In the genomic region with DNA sequence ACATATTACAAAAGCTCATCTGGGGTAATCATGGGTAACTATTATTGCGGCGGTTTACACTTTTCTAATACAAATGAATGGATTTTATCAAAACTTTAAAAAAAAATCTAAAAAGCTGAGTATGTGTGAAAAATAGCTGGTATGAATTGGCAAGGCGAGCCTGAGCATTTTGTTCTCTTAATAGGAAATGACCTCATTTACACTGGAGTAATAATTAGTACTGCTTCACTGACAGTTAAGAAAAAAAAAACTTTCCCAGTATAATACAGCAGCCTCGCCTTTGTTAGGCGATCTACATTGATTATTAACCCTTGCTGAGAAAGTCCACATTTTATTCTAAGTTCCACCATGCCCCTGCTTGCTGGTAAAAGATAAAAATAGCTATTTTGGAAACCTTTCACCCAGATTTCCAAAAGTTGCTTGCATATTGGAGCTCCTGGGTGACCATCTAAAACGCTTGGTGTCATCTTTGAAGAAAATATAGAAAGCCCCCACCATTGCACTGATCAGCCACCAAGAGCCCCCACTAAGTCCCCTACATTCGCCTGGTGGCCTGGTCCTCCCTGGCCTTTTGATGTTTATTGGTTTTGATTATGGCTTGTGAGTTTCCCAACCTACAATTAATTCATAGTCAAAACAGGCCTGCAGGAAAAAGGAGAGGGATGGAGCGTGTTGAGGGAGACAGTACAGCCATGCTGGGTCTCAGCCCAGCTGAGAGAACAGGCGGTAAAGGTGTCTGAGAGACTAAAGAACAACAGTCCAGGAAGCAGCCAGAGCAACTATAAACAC, we compare ENCODE assay signal across 26 mouse cellular contexts. TPM values are rescaled to one million over a fixed set of nuclear protein-coding genes. Genes with fewer than 3 reads are reported as not detected.
DNase-seq lines count a peak whose midpoint lies in the region; ATAC-seq and TF ChIP-seq lines count a peak whose summit lies in the region.
"Had no signal": no experiment of that assay in that cellular context is flagged by ENCODE, and none has a peak within 500 bp of the region (broad histone marks: within the 10 kb centered on the region; RNA-seq: fewer than 3 reads in every experiment).

No protein-coding gene starts in this region.

- ATAC-seq in midbrain, embryonic 14.5 days (ENCODE audit: low FRiP score, low TSS enrichment), result no peak
- ATAC-seq in midbrain, postnatal 0 days (ENCODE audit: low FRiP score), result no peak
- no peak for ATAC-seq in forebrain, embryonic 15.5 days (replicated peaks)
- ATAC-seq: liver, embryonic 12.5 days had no signal

- H3K4me1 ChIP-seq in heart, adult 2 months (ENCODE audit: control insufficient read depth, insufficient read depth, low read length), result peaks cover 1% of the 10 kb centered on the region; the same call in 1 of the 2 replicates
- H3K4me1 ChIP-seq in midbrain, embryonic 14.5 days (ENCODE audit: control insufficient read depth, insufficient read depth, low read length), result peaks cover 17% of the 10 kb centered on the region
- 0 out of 2 replicates have a peak, but pooled peaks cover 7% of the 10 kb centered on the region for H3K4me1 ChIP-seq in midbrain, postnatal 0 days (ENCODE audit: insufficient read depth, low read length)
- H3K4me1 ChIP-seq in forebrain, embryonic 15.5 days, result peaks cover 38% of the 10 kb centered on the region
- H3K4me1 ChIP-seq: heart, embryonic 10.5 days; limb, embryonic 13.5 days; liver, embryonic 12.5 days had no signal

- intact Hi-C loops in heart, adult 2 months (cut with DNase I), result no loop called here
- intact Hi-C loops in left cerebral cortex, postnatal 25 days (cut with DNase I), result no loop called here

- H3K9me3 ChIP-seq in midbrain, embryonic 14.5 days (ENCODE audit: control insufficient read depth, low read length), result no peaks in the 10 kb centered on the region
- H3K9me3 ChIP-seq in midbrain, postnatal 0 days (ENCODE audit: low read length), result no peaks in the 10 kb centered on the region
- H3K9me3 ChIP-seq in forebrain, embryonic 15.5 days, result no peaks in the 10 kb centered on the region
- H3K9me3 ChIP-seq: heart, embryonic 10.5 days; limb, embryonic 13.5 days; liver, embryonic 12.5 days had no signal

- TF ChIP-seq EP300 in heart, adult 2 months (IDR thresholded peaks at IDR 0.05; ENCODE audit: insufficient read depth, low read depth, low read length), result no peak

- TF ChIP-seq POLR2A in heart, adult 2 months (IDR thresholded peaks at IDR 0.05; ENCODE audit: insufficient read depth, low read depth, low read length), result no peak

- DNase-seq in heart, adult 2 months, result no peak
- DNase-seq in heart, postnatal 4 days, result no peak
- no peak for DNase-seq in midbrain, embryonic 14.5 days
- no peak for DNase-seq in midbrain, postnatal 0 days (ENCODE audit: low spot score)
- DNase-seq in urinary bladder, postnatal 25 days (ENCODE audit: low spot score), result no peak
- no peak for DNase-seq in MN1 (ENCODE audit: low spot score)
- DNase-seq in left cerebral cortex, postnatal 25 days (ENCODE audit: low spot score in 2 of 2), result no peak
- DNase-seq: adrenal gland, postnatal 36 days; cerebellum, adult 11 months; cerebellum, adult 9-11 months; kidney, adult 8-10 months; kidney, postnatal 14 days; layer of hippocampus, postnatal 36 days; lung, adult 18-20 months; lung, postnatal 10 days; right cerebral cortex, adult 18-20 months; thymus, adult 2 months had no signal

- H3K4me3 ChIP-seq in heart, adult 2 months, result no peak overlapping the region
- H3K4me3 ChIP-seq in midbrain, embryonic 14.5 days (replicated peaks; ENCODE audit: low read depth, low read length), result no peak overlapping the region
- no peak overlapping the region for H3K4me3 ChIP-seq in midbrain, postnatal 0 days (ENCODE audit: low read depth, low read length)
- H3K4me3 ChIP-seq in forebrain, embryonic 15.5 days, result no peak overlapping the region
- H3K4me3 ChIP-seq: heart, embryonic 10.5 days; limb, embryonic 13.5 days; liver, embryonic 12.5 days had no signal

- peak overlapping the region; percentile 28 for H3K27ac ChIP-seq in heart, adult 2 months
- 0 out of 2 replicates have a peak overlapping the region, but pooled peaks have one; percentile 16 for H3K27ac ChIP-seq in midbrain, embryonic 14.5 days (replicated peaks; ENCODE audit: low read depth, low read length)
- H3K27ac ChIP-seq in midbrain, postnatal 0 days (ENCODE audit: low read depth, low read length), result no peak overlapping the region
- peak overlapping the region; percentile 62 for H3K27ac ChIP-seq in forebrain, embryonic 15.5 days (replicated peaks)
- H3K27ac ChIP-seq: heart, embryonic 10.5 days; limb, embryonic 13.5 days; liver, embryonic 12.5 days; stomach, postnatal 0 days had no signal

- 58% methylated on average over 9 of the region's 9 CpGs for WGBS in heart, adult 2 months
- WGBS in midbrain, embryonic 14.5 days, result 51% methylated on average over 9 of the region's 9 CpGs
- WGBS in midbrain, postnatal 0 days, result 53% methylated on average over 9 of the region's 9 CpGs
- WGBS in forebrain, embryonic 15.5 days, result 12% methylated on average over 9 of the region's 9 CpGs

- H3K27me3 ChIP-seq in heart, adult 2 months (ENCODE audit: control insufficient read depth, insufficient read depth, low read length), result no peaks in the 10 kb centered on the region
- no peaks in the 10 kb centered on the region for H3K27me3 ChIP-seq in midbrain, embryonic 14.5 days (ENCODE audit: control insufficient read depth, insufficient read depth, low read length)
- no peaks in the 10 kb centered on the region for H3K27me3 ChIP-seq in midbrain, postnatal 0 days (ENCODE audit: insufficient read depth, low read length)
- H3K27me3 ChIP-seq in forebrain, embryonic 15.5 days, result no peaks in the 10 kb centered on the region
- H3K27me3 ChIP-seq: limb, embryonic 13.5 days; liver, embryonic 12.5 days had no signal

- H3K9ac ChIP-seq in heart, adult 2 months (ENCODE audit: low read depth, low read length), result no peak overlapping the region
- no peak overlapping the region for H3K9ac ChIP-seq in midbrain, embryonic 14.5 days (replicated peaks; ENCODE audit: low read length)
- H3K9ac ChIP-seq in midbrain, postnatal 0 days (replicated peaks; ENCODE audit: low read length, poor library complexity, severe bottlenecking), result no peak overlapping the region
- H3K9ac ChIP-seq in forebrain, embryonic 15.5 days (replicated peaks), result no peak overlapping the region
- H3K9ac ChIP-seq: limb, embryonic 13.5 days; liver, embryonic 12.5 days had no signal

- no peaks in the 10 kb centered on the region for H3K36me3 ChIP-seq in heart, adult 2 months (ENCODE audit: control insufficient read depth, insufficient read depth, low read length)
- no peaks in the 10 kb centered on the region for H3K36me3 ChIP-seq in midbrain, embryonic 14.5 days (ENCODE audit: control insufficient read depth, insufficient read depth, low read length)
- no peaks in the 10 kb centered on the region for H3K36me3 ChIP-seq in midbrain, postnatal 0 days (ENCODE audit: insufficient read depth, low read length)
- no peaks in the 10 kb centered on the region for H3K36me3 ChIP-seq in forebrain, embryonic 15.5 days
- H3K36me3 ChIP-seq: heart, embryonic 10.5 days; limb, embryonic 13.5 days; liver, embryonic 12.5 days had no signal

- no peaks in the 10 kb centered on the region for H3K79me2 ChIP-seq in heart, adult 2 months (replicated peaks; ENCODE audit: control insufficient read depth, insufficient read depth, low read length)

- no peak for TF ChIP-seq CTCF in heart, adult 2 months (IDR thresholded peaks at IDR 0.05)
- TF ChIP-seq CTCF in midbrain, postnatal 0 days (IDR thresholded peaks at IDR 0.05), result no peak

- no peak overlapping the region for H3K4me2 ChIP-seq in midbrain, embryonic 14.5 days (ENCODE audit: low read length)
- no peak overlapping the region for H3K4me2 ChIP-seq in midbrain, postnatal 0 days (ENCODE audit: low read depth, low read length, poor library complexity, severe bottlenecking)
- no peak overlapping the region; the same call in 1 of the 2 replicates for H3K4me2 ChIP-seq in forebrain, embryonic 15.5 days (replicated peaks)
- H3K4me2 ChIP-seq: limb, embryonic 13.5 days; liver, embryonic 12.5 days; midbrain, embryonic 11.5 days had no signal

RNA-seq across cellular contexts. Expression of a gene that starts 49.2 kb away (rescaled TPM):
- 10 to 100 TPM in 1 of 2 experiments, 1 to 10 TPM in 1; 7.7 to 10.1 TPM for total RNA-seq in heart, adult 2 months (2021)
- polyA plus RNA-seq in heart, adult 2 months (2012; rRNA removed), result 3.1 and 3.8 TPM in 2 replicates
- total RNA-seq in heart, postnatal 4 days (2021), result 10 to 100 TPM; 17.3 to 18.5 TPM
- polyA plus RNA-seq in midbrain, embryonic 14.5 days (2014; fragmentation: Nextera tagmentation; extraction: Ambion mirVana), result 34.9 and 38.0 TPM in 2 replicates
- total RNA-seq in midbrain, postnatal 0 days (2014; rRNA removed), result 43.1 and 48.2 TPM in 2 replicates
- 14.7 and 16.4 TPM in 2 replicates for polyA plus RNA-seq in midbrain, postnatal 0 days (2015; fragmentation: Nextera tagmentation; extraction: Ambion mirVana)
- 35.9 and 36.0 TPM in 2 replicates for polyA plus RNA-seq in forebrain, embryonic 15.5 days (2015; fragmentation: Nextera tagmentation; extraction: Ambion mirVana)
- total RNA-seq in left cerebral cortex, postnatal 25 days (2021), result 10 to 100 TPM; 32.0 to 38.0 TPM
- total RNA-seq: hematopoietic stem cell, adult 5-6 weeks; megakaryocyte progenitor cell, adult 5-6 weeks; monocyte, adult 5-6 weeks had no signal
